Mouse (Mus musculus) right cerebral cortex, adult 2 months (tissue): ENCODE data around the gene Gm14851.
"Not testable (repeated sequence)": the region's sequence is repeated elsewhere in the genome, so short reads cannot be mapped to it uniquely, and the experiment has no call there.

ENCODE experiments used
- DNase-seq, 2 experiments: peaks; one replicate each; pipeline ENCODE4 v3.0.0; 2021 to 2022; ENCODE audit warnings: low spot score in 2 of 2

Gm14851 gene

DNA sequence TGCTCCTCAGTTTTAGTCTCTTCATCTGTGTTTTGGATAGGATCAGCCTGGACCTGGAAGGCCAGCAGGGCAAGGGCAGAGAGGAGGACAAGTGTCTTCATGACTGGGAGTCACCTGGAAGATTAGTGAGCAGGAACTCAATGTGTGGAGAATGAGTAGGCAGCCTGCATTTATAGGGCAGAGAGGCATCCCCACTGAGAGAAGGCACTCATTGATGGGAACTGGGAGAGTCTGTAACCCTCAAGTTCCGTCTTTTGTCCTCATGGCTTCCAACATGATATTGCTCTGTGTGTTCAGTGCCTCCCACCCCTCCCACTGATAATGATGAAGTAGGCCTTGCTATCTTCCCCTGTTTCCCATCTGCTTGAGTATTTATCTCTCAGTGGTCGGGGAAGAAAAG lies at the start of gene Gm14851:
Gene Gm14851, minus strand, starts transcription at position 101 of the 400 bp plus-strand sequence.
- not testable (repeated sequence) for DNase-seq

DNA sequence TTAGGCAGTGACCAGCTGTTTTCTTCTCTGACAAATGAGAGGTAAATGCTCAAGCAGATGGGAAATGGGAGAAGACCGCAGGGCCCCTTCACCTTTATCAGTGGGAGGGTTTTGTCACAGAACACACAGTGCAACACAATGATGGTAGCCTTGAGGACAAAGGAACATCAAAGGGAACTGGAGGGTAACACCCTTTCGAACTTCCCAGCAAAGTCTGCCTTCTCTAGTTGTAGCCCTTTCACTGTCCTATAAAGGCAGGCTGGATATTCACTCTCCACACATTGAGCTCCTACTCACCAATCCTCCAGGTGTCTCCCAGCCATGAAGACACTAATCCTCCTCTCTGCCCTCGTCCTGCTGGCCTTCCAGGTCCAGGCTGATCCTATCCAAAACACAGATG lies 38.5 kb upstream of the Gm14851 start, which contains the start of gene Defa30:
Gene Defa30, plus strand, starts transcription at position 301 of the 400 bp plus-strand sequence.
- DNase-seq = not testable (repeated sequence)

GRCm38 (mm10) chr8:21093106-21093505 lies 2.7 kb downstream of the Gm14851 start:
- DNase-seq = no peak

- DNase-seq = not testable (repeated sequence)
Observed at GRCm38 (mm10) chr8:21084142-21084541, 11.7 kb downstream of the Gm14851 start, which contains the start of gene Defa25. Gene Defa25 (plus strand): TSS chr8:21084442.

DNA sequence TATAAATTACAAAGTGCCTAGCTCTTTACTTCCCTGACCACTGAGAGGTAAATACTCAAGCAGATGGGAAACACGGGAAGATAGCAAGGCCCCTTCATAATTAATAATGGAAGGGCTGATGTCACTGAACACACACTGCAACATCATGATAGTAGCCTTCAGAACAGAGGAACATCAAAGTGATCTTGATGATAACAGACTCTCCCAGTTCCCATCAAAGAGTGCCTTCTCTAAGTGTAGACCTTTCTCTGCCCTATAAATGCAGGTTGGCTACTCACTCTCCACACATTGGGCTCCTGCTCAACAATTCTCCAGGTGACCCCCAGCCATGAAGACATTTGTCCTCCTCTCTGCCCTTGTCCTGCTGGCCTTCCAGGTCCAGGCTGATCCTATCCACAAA lies 31.1 kb downstream of the Gm14851 start, which contains the start of gene Defa35:
Gene Defa35, plus strand, starts transcription at position 301 of the 400 bp plus-strand sequence.
- not testable (repeated sequence) for DNase-seq

GRCm38 (mm10) chr8:21054747-21055146 lies 41.1 kb downstream of the Gm14851 start, which contains the start of gene Defa23:
Gene Defa23 (plus strand): TSS chr8:21055047.
- DNase-seq = not testable (repeated sequence)
